Mouse (Mus musculus) heart, postnatal 0 days (tissue): Measurements from ENCODE around the gene Hif1an.

Experiments used
- CTCF ChIP-seq: IDR thresholded peaks from 2 replicates; pipeline ENCODE4 v1.5.1; 2016; ENCODE audit warnings: antibody characterized with exemption, control low read depth, low read depth
- EP300 ChIP-seq: IDR thresholded peaks from 2 replicates; pipeline ENCODE4 v1.6.1; 2016; ENCODE audit warnings: antibody characterized with exemption, low read depth

GRCm38 (mm10) chr19:44618166-44618565 is 55.5 kb downstream of the Hif1an start:
- TF ChIP-seq CTCF (no peak), EP300 (no peak)
